Mouse (Mus musculus): ENCODE measurements around the gene Gm17334.
"Not testable (repeated sequence)": the region's sequence is repeated elsewhere in the genome, so short reads cannot be mapped to it uniquely, and the experiment has no call there.

Gm17334 gene

GRCm38 (mm10) chr11:53770125-53770791, 2.7 kb downstream of the Gm17334 start:
- no peak for DNase-seq (ENCODE audit: low spot score)

DNA sequence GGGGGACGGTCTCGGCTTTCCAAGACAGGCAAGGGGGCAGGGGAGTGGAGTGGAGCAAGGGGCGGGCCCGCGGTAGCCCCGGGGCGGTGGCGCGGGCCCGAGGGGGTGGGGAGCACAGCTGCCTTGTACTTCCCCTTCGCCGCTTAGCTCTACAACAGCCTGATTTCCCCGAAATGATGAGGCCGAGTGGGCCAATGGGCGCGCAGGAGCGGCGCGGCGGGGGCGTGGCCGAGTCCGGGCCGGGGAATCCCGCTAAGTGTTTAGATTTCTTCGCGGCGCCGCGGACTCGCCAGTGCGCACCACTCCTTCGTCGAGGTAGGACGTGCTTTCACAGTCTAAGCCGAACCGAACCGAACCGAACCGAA, 3.2 kb downstream of the Gm17334 start, which contains the start of gene Irf1:
TSS of gene Irf1 (plus strand) at position 255 of the 365 bp plus-strand sequence.
- DNase-seq (ENCODE audit: low spot score) = peak; percentile 79

- no peak for DNase-seq (ENCODE audit: low spot score)
Observed at GRCm38 (mm10) chr11:53769185-53769576, 3.8 kb downstream of the Gm17334 start.

DNA sequence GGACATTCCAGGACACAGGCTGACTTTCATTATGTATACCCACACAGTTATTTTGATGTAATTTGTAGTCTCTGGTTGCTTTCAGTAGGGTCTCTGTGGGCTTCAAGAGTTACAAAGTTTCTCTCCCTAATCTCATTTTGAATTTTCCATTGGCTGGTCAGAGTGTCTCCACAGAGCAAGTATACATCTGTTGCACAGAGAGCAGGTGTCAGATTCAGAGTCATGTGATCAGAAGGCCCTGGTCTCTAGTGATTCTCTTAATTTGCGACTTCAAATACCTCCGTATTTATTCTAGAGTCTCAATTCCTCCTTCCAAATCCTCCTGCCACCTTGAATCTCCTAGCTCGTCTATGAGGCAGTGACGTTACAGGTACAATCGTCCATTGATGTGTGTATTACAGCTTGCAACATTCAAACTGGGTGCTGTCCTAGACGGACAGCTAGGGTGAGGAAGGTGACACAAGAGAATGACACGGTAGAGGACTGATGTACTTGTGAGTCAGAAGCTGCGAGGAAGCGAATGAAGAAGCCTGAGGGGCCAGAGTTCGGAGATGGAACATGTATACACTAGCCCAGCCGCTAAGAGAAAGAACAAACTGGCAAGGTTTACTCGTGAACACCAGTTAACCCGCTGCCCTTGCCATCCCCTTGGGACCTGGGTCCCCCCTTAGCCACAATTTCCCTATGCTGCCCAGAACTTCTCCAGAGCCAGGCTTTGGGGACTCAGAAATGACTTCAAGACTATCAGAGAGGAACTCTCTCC, 4.4 kb downstream of the Gm17334 start:
- DNase-seq (ENCODE audit: low spot score) = no peak

DNA sequence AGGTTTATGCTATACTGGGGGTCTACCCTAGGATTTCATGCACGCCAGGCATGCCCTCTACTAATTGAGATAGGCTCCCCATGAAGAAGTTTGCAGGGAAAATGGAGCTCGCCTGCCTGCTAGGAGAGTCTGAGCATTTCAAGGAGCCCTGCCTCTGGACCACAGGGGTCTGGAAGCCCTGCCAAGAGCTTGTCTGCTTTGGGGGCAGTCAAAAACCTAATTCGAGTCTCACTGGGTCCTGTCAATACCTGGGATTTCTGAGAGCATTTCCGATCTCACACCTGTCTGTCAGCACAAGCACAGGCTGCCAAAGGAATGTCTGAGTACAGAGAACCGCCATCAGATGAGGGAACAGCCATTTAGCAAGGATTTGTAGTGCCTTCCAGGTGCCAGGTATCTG, 8.4 kb downstream of the Gm17334 start:
- no peak for DNase-seq (ENCODE audit: low spot score)

DNA sequence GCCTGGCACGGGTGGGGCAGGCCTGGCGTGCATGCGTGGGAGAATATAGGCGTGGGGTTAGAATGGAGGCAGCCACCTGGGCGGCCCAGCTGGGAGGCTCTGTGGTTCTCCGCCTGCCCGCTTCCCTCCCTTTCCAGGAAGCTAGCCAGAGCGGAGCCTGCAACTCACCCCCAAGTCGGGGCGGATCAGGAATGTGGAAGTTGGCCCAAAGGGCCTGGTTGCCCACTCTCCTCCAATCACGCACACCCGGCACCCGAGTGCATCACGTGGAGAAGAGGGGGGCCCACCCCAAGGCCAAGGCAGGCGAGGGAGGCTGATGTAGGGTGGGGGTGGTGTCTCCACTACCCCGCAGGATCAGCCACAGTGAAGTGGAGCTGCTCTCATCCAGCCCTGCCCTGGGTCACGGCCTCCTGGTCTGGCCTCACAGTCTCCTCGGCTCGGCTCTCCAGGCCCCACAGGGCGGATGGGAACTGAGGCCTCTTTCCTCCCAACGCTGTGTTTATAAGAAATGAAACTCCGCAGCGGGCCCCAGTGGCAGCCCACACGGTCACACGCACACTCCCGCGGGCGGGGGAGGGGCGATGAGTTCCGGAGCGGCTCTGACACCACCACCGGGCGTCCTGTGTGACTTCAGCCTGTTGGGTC, 9.4 kb downstream of the Gm17334 start:
- DNase-seq (ENCODE audit: low spot score) = peak; percentile 49

- peak; percentile 31 for DNase-seq (ENCODE audit: low spot score)
Observed at GRCm38 (mm10) chr11:53762827-53763495, 10.0 kb downstream of the Gm17334 start.

GRCm38 (mm10) chr11:53762426-53762825, 10.6 kb downstream of the Gm17334 start:
- no peak for DNase-seq (ENCODE audit: low spot score)

DNA sequence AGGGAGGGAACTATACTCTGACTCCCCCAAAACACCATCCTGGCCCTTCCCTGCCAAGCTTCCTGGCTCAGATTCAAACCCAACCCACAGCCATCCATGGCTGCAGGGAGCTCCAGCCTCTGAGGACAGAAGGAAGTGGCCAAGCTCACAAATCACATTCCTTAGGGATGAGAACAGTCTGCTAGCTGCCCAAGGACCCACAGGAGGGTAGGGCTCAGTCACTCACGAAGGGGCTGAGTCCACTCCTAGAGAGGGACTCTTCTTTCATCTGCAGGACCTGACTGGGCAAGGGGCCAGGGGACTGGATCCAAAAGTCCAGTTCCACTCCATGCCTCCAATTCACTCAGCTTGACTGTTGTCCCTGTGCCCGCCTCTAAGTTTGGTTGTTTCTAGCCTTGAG, 11.2 kb downstream of the Gm17334 start:
- DNase-seq (ENCODE audit: low spot score) = no peak

GRCm38 (mm10) chr11:53761284-53761683, 11.7 kb downstream of the Gm17334 start:
- DNase-seq (ENCODE audit: low spot score) = no peak

GRCm38 (mm10) chr11:53759545-53760406, 13.2 kb downstream of the Gm17334 start:
- DNase-seq (ENCODE audit: low spot score) = no peak

GRCm38 (mm10) chr11:53758791-53759351, 14.1 kb downstream of the Gm17334 start:
- DNase-seq (ENCODE audit: low spot score) = no peak

- not testable (repeated sequence) for DNase-seq (ENCODE audit: low spot score)
Observed at GRCm38 (mm10) chr11:53758033-53758432, 15.0 kb downstream of the Gm17334 start.

DNA sequence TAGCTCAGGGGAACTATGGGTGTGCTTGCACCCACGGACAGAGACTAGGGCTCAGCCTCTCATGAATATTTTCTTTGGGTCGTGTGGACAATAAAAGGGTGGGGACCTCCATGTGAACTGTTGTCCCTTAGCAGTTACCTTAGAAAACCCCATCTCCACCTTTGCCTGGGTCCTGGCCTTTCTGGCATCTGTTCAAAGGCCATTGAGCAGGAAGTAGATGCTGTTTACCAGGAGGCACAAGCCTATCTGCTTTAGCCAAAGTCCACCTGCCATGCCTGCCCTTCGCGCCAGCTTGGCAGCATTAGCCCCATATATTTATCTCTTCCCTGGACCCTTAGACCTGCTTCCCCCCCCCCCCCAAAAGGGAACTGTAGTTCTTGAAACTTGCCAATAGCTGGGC, 15.4 kb downstream of the Gm17334 start:
- DNase-seq (ENCODE audit: low spot score) = no peak

- no peak for DNase-seq (ENCODE audit: low spot score)
Observed at GRCm38 (mm10) chr11:53755011-53755595, 17.9 kb downstream of the Gm17334 start.

GRCm38 (mm10) chr11:53749716-53750352, 23.2 kb downstream of the Gm17334 start:
- no peak for DNase-seq (ENCODE audit: low spot score)

DNA sequence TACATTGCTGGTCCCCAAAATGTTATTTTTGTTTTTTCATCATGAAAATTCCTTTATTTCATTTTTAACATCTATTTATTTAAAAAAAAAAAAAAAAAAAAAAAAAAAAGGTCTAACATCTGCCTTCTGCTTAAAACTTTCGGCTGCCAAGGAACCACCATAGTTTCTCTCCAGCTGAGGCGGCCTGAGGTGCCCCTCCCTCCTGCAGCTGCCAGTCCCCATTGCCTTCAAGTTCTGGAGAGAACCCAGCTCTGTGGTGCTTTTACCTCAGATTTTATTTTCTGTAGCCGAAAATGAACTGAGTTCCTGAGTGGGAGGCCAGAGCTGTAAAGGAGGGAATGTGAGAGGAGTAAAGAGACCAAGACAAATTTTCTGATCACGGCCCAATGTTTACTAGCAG, 23.7 kb downstream of the Gm17334 start:
- no peak for DNase-seq (ENCODE audit: low spot score)

DNA sequence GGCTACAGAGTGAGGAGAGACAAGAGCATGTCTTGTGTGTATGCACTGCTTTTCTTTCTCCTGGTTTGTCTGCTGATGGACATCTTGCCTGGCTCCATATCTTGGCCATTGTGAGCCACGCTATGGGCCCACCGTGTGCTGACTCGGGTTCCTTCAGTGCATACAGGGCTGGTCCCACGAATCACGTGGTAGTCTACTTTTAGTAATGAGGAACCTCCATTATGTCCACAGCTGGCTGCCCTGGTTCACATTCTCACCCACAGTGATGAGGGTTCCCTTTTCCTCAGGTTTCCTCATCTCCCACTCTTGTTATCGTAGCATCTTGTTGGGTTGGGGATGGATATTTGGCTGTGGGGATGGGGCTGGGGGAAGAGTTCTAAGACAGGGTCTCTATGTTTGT, 24.4 kb downstream of the Gm17334 start:
- DNase-seq (ENCODE audit: low spot score) = no peak

DNA sequence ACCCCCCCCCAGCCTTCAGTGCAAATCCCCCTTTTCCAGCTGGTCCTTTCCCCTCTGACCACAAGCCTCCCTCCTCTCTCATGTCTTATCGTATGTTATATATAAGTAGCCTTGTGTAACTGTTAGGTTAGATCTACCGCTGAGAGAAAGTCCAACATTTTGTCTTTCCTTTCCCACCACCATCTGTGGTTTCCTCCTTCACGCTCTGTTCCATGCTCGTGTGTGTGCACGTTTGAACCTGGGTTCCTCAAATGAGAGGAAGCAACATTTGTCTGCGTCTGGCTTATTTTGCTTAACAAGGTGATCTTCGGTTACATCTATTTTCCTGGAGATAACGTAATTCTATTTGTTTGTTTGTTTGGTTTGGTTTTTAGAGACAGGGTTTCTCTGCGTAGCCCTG, 25.0 kb downstream of the Gm17334 start:
- no peak for DNase-seq (ENCODE audit: low spot score)

DNA sequence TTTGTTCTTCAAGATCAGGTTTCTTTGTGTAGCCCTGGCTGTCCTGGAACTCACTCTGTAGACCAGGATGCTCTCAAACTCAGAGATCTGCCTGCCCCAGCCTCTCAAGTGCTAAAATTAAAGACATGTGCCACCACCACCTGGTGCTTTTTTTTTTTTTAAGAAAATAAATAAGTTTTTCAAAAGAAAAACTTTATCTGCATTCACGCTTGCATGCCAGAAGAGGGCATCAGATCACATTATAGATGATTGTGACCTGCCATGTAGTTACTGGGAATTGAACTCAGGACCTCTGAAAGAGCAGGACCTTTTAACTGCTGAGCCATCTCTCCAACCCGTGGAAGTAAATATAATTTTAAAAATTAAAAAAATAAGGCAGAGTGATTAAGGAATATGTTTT, 27.7 kb downstream of the Gm17334 start:
- no peak for DNase-seq (ENCODE audit: low spot score)

All from c-Kit-positive CD71-positive TER-119-positive erythroid progenitor cells, embryonic 14.5 days (primary cell).